Mouse (Mus musculus): Measurements from ENCODE around the gene Dnajc16.

DNA sequence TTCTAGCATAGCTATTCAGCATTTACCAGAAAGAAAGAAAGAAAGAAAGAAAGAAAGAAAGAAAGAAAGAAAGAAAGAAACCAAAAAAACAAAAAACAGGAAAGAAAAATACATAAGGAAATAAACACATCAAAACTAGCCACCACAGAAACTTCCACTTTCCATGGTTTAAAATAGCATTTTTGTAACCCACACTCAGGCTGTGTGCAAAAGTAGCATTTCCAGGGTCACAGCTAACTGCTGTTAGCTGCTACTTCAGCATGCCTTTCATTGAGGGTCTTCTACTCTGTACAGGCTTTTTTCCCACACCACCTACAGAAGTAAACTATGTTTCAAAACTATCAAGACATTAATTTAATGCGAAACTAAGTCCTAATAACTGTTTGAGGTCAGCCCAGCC, 71.4 kb downstream of the Dnajc16 start:
- TF ChIP-seq GATA1 (IDR thresholded peaks at IDR 0.05; ENCODE audit: low read length) (no peak), TAL1 (IDR thresholded peaks at IDR 0.05; ENCODE audit: low read length) (no peak)

Measured in erythroblast, embryonic 14.5 days (primary cell).